Mouse (Mus musculus): ENCODE data around the gene Pipox. TPM values are rescaled to one million over a fixed set of nuclear protein-coding genes. Genes with fewer than 3 reads are reported as not detected.
A peak's percentile ranks its signal among the peaks of the same experiment; 100 is the strongest.

The Pipox gene
- polyA plus RNA-seq, 1 experiment from 2014 or later, result 10.1 TPM

- Histone ChIP-seq H3K27ac (ENCODE audit: low read depth, low read length) (peak overlapping the region; percentile 94), H3K4me3 (ENCODE audit: low read depth, low read length) (no peak overlapping the region), H3K9me3 (replicated peaks; ENCODE audit: control insufficient read depth, low read length) (no peaks in the 10 kb centered on the region), H3K4me1 (ENCODE audit: control insufficient read depth, insufficient read depth, low read length) (peaks cover 45% of the 10 kb centered on the region), H3K9ac (ENCODE audit: low read length) (peak overlapping the region; percentile 26; the same call in 1 of the 2 replicates), H3K36me3 (ENCODE audit: control insufficient read depth, insufficient read depth, low read length) (peaks cover 54% of the 10 kb centered on the region), H3K27me3 (replicated peaks; ENCODE audit: control insufficient read depth, insufficient read depth, low read length) (no peaks in the 10 kb centered on the region), H3K4me2 (ENCODE audit: low read length) (peak overlapping the region; percentile 22; the same call in 1 of the 2 replicates)
- ATAC-seq, result no peak; the same call in 1 of the 2 replicates
- no peak for DNase-seq (ENCODE audit: low spot score)
- 67% methylated on average over 6 of the region's 6 CpGs for WGBS
Observed at GRCm38 (mm10) chr11:77851483-77852010, 42.3 kb downstream of the Pipox start.

- WGBS, result 23% methylated on average over 24 of the region's 24 CpGs
- Histone ChIP-seq H3K4me3 (ENCODE audit: low read depth, low read length) (no peak overlapping the region), H3K27me3 (replicated peaks; ENCODE audit: control insufficient read depth, insufficient read depth, low read length) (no peaks in the 10 kb centered on the region), H3K4me2 (ENCODE audit: low read length) (peak overlapping the region; percentile 22), H3K9ac (ENCODE audit: low read length) (peak overlapping the region; percentile 26), H3K27ac (ENCODE audit: low read depth, low read length) (peak overlapping the region; percentile 94), H3K4me1 (ENCODE audit: control insufficient read depth, insufficient read depth, low read length) (peaks cover 45% of the 10 kb centered on the region), H3K9me3 (replicated peaks; ENCODE audit: control insufficient read depth, low read length) (no peaks in the 10 kb centered on the region), H3K36me3 (ENCODE audit: control insufficient read depth, insufficient read depth, low read length) (peaks cover 63% of the 10 kb centered on the region)
- peak; percentile 91 for ATAC-seq
- DNase-seq (ENCODE audit: low spot score), result peak; percentile 91
Observed at GRCm38 (mm10) chr11:77850401-77851244, 43.3 kb downstream of the Pipox start.

GRCm38 (mm10) chr11:77849151-77849550 lies 44.7 kb downstream of the Pipox start:
- Histone ChIP-seq H3K27ac (ENCODE audit: low read depth, low read length) (peak overlapping the region; percentile 27; the same call in 1 of the 2 replicates), H3K9ac (ENCODE audit: low read length) (no peak overlapping the region; the same call in 1 of the 2 replicates)
- 76% methylated on average over 7 of the region's 7 CpGs for WGBS

GRCm38 (mm10) chr11:77848131-77848530 lies 45.8 kb downstream of the Pipox start:
- peaks cover 45% of the 10 kb centered on the region for H3K4me1 ChIP-seq (ENCODE audit: control insufficient read depth, insufficient read depth, low read length)
- H3K4me2 ChIP-seq (ENCODE audit: low read length), result no peak overlapping the region
- peaks cover 73% of the 10 kb centered on the region for H3K36me3 ChIP-seq (ENCODE audit: control insufficient read depth, insufficient read depth, low read length)

More at GRCm38 (mm10) chr11:77849151-77849550, 44.7 kb downstream of the Pipox start:
- Histone ChIP-seq H3K9me3 (replicated peaks; ENCODE audit: control insufficient read depth, low read length) (no peaks in the 10 kb centered on the region), H3K4me2 (ENCODE audit: low read length) (no peak overlapping the region), H3K4me3 (ENCODE audit: low read depth, low read length) (no peak overlapping the region), H3K36me3 (ENCODE audit: control insufficient read depth, insufficient read depth, low read length) (peaks cover 72% of the 10 kb centered on the region), H3K4me1 (ENCODE audit: control insufficient read depth, insufficient read depth, low read length) (peaks cover 45% of the 10 kb centered on the region), H3K27me3 (replicated peaks; ENCODE audit: control insufficient read depth, insufficient read depth, low read length) (no peaks in the 10 kb centered on the region)
- no peak for DNase-seq (ENCODE audit: low spot score)
- no peak for ATAC-seq

GRCm38 (mm10) chr11:77847599-77848128 lies 46.2 kb downstream of the Pipox start:
- H3K36me3 ChIP-seq (ENCODE audit: control insufficient read depth, insufficient read depth, low read length), result peaks cover 73% of the 10 kb centered on the region
- no peak overlapping the region for H3K4me3 ChIP-seq (ENCODE audit: low read depth, low read length)
- H3K4me2 ChIP-seq (ENCODE audit: low read length), result no peak overlapping the region
- peak overlapping the region; percentile 67 for H3K27ac ChIP-seq (ENCODE audit: low read depth, low read length)
- H3K9me3 ChIP-seq (replicated peaks; ENCODE audit: control insufficient read depth, low read length), result no peaks in the 10 kb centered on the region
- 39% methylated on average over 9 of the region's 9 CpGs for WGBS
- H3K27me3 ChIP-seq (replicated peaks; ENCODE audit: control insufficient read depth, insufficient read depth, low read length), result no peaks in the 10 kb centered on the region
- peak overlapping the region; percentile 13; the same call in 1 of the 2 replicates for H3K9ac ChIP-seq (ENCODE audit: low read length)
- ATAC-seq (no peak), DNase-seq (ENCODE audit: low spot score) (no peak)
- H3K4me1 ChIP-seq (ENCODE audit: control insufficient read depth, insufficient read depth, low read length), result peaks cover 45% of the 10 kb centered on the region

More at GRCm38 (mm10) chr11:77848131-77848530, 45.8 kb downstream of the Pipox start:
- DNase-seq (ENCODE audit: low spot score), result peak; percentile 62
- H3K27ac ChIP-seq (ENCODE audit: low read depth, low read length), result peak overlapping the region; percentile 67
- H3K27me3 ChIP-seq (replicated peaks; ENCODE audit: control insufficient read depth, insufficient read depth, low read length), result no peaks in the 10 kb centered on the region
- H3K9ac ChIP-seq (ENCODE audit: low read length), result no peak overlapping the region
- H3K4me3 ChIP-seq (ENCODE audit: low read depth, low read length), result no peak overlapping the region
- 9% methylated on average over 5 of the region's 5 CpGs for WGBS
- no peaks in the 10 kb centered on the region for H3K9me3 ChIP-seq (replicated peaks; ENCODE audit: control insufficient read depth, low read length)
- ATAC-seq, result 0 out of 2 replicates have a peak, but pooled peaks have one; percentile 16

- Histone ChIP-seq H3K27me3 (replicated peaks; ENCODE audit: control insufficient read depth, insufficient read depth, low read length) (no peaks in the 10 kb centered on the region), H3K4me1 (ENCODE audit: control insufficient read depth, insufficient read depth, low read length) (peaks cover 16% of the 10 kb centered on the region), H3K4me3 (ENCODE audit: low read depth, low read length) (no peak overlapping the region), H3K9ac (ENCODE audit: low read length) (no peak overlapping the region), H3K36me3 (ENCODE audit: control insufficient read depth, insufficient read depth, low read length) (peaks cover 81% of the 10 kb centered on the region), H3K4me2 (ENCODE audit: low read length) (no peak overlapping the region), H3K27ac (ENCODE audit: low read depth, low read length) (no peak overlapping the region), H3K9me3 (replicated peaks; ENCODE audit: control insufficient read depth, low read length) (no peaks in the 10 kb centered on the region)
- ATAC-seq (no peak), DNase-seq (ENCODE audit: low spot score) (no peak)
- 25% methylated on average over 4 of the region's 4 CpGs for WGBS
Observed at GRCm38 (mm10) chr11:77843906-77844200, 50.0 kb downstream of the Pipox start.

- no peak overlapping the region for H3K9ac ChIP-seq (ENCODE audit: low read length)
Observed at GRCm38 (mm10) chr11:77843068-77843905, 50.6 kb downstream of the Pipox start.

GRCm38 (mm10) chr11:77840523-77841245 lies 53.2 kb downstream of the Pipox start:
- 90% methylated on average over 16 of the region's 16 CpGs for WGBS
- H3K27me3 ChIP-seq (replicated peaks; ENCODE audit: control insufficient read depth, insufficient read depth, low read length), result no peaks in the 10 kb centered on the region
- no peak overlapping the region for H3K4me3 ChIP-seq (ENCODE audit: low read depth, low read length)
- no peak overlapping the region for H3K4me2 ChIP-seq (ENCODE audit: low read length)
- no peaks in the 10 kb centered on the region for H3K9me3 ChIP-seq (replicated peaks; ENCODE audit: control insufficient read depth, low read length)
- ATAC-seq, result no peak
- DNase-seq (ENCODE audit: low spot score), result no peak
- H3K9ac ChIP-seq (ENCODE audit: low read length), result no peak overlapping the region
- H3K36me3 ChIP-seq (ENCODE audit: control insufficient read depth, insufficient read depth, low read length), result peaks cover 85% of the 10 kb centered on the region
- H3K4me1 ChIP-seq (ENCODE audit: control insufficient read depth, insufficient read depth, low read length), result 0 out of 2 replicates have a peak, but pooled peaks cover 2% of the 10 kb centered on the region
- H3K27ac ChIP-seq (ENCODE audit: low read depth, low read length), result no peak overlapping the region

More at GRCm38 (mm10) chr11:77843068-77843905, 50.6 kb downstream of the Pipox start:
- Histone ChIP-seq H3K36me3 (ENCODE audit: control insufficient read depth, insufficient read depth, low read length) (peaks cover 85% of the 10 kb centered on the region), H3K4me2 (ENCODE audit: low read length) (no peak overlapping the region), H3K4me3 (ENCODE audit: low read depth, low read length) (no peak overlapping the region), H3K4me1 (ENCODE audit: control insufficient read depth, insufficient read depth, low read length) (peaks cover 11% of the 10 kb centered on the region), H3K9me3 (replicated peaks; ENCODE audit: control insufficient read depth, low read length) (no peaks in the 10 kb centered on the region), H3K27me3 (replicated peaks; ENCODE audit: control insufficient read depth, insufficient read depth, low read length) (no peaks in the 10 kb centered on the region), H3K27ac (ENCODE audit: low read depth, low read length) (no peak overlapping the region)
- no peak for DNase-seq (ENCODE audit: low spot score)
- ATAC-seq, result no peak
- WGBS, result 87% methylated on average over 21 of the region's 21 CpGs
